Mouse (Mus musculus) G1E (cell line): Measurements from ENCODE around the gene Lnx1.

Experiments used
- CTCF ChIP-seq: IDR thresholded peaks from 2 replicates; pipeline ENCODE4 v1.5.1; 2012; ENCODE audit warnings: low read depth, low read length, inconsistent platforms, mixed read lengths
- GATA1 ChIP-seq: IDR thresholded peaks from 2 replicates; pipeline ENCODE4 v1.6.1; 2012; ENCODE audit warnings: borderline replicate concordance, low read length, inconsistent platforms, mixed read lengths
- GATA2 ChIP-seq: IDR thresholded peaks from 2 replicates; pipeline ENCODE4 v1.6.1; 2012; ENCODE audit warnings: low read depth, low read length, inconsistent platforms, borderline replicate concordance
- TAL1 ChIP-seq: conservative IDR thresholded peaks from 2 replicates; pipeline ENCODE4 v1.6.1; 2012; ENCODE audit warnings: low read depth, low read length, inconsistent platforms, mixed read lengths

DNA sequence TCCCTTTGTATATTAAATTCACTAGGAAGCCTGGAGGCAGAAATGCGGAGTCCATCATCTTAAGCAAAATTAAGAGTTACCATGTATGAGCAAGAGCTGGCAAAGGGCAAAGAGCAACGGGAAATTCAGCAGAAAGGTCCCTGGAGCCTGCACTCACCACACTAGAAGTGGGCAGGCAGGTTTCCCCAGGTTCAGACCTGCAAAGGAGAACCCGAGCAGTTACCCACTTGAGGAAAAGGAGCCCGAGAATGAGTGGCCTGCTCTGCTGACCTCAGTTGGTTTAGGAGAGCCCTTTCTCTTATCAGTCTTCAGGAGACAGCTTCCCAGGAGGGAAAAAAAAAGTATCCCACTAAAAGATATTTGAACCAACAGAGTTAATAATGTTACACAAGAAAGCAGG is 99.4 kb downstream of the Lnx1 start:
- TF ChIP-seq CTCF: no peak
- no peak for TF ChIP-seq GATA1
- no peak for TF ChIP-seq GATA2
- no peak for TF ChIP-seq TAL1
